Mouse (Mus musculus) cortical plate, adult 2 months (tissue): Measurements from ENCODE around the gene Ppp2r5c.

ENCODE experiments used
- CTCF ChIP-seq: fragments of 200-500 bp; IDR thresholded peaks from 2 replicates; pipeline ENCODE4 v1.5.1; 2011; ENCODE audit warnings: mild to moderate bottlenecking, control low read depth, low read length; ENCODE audit not compliant: insufficient read depth; ENCODE audit errors: extremely low read depth
- POLR2A ChIP-seq: fragments of 200-500 bp; IDR thresholded peaks from 2 replicates; pipeline ENCODE4 v1.6.1; 2011; ENCODE audit warnings: mild to moderate bottlenecking, low read length, control low read depth; ENCODE audit not compliant: insufficient read depth; ENCODE audit errors: extremely low read depth

DNA sequence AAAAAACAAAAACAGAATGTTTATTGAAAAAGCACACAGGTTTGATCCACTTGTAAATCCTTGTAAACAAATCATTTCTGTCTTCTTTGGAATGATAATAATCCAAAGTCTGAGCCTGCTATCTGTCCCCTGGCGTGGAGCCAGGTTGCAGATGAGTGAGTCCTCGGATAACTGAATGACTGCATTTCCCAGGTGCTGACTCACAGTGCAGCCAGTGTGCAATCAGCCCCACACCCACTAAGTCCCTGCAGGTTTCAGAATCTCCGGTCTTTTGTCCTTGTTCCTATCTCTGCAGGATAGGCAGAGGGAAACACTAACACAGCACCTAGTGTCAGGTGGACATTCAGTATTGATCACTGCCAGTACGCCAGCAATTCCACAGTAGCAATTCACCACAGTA, 152.9 kb downstream of the Ppp2r5c start:
- TF ChIP-seq POLR2A = no peak
- TF ChIP-seq CTCF = no peak
